Mouse (Mus musculus) c-Kit-positive CD71-negative TER-119-negative erythroid progenitor cells, embryonic 14.5 days (primary cell): ENCODE data around the gene Hist4h4.
"Not testable (repeated sequence)": the region's sequence is repeated elsewhere in the genome, so short reads cannot be mapped to it uniquely, and the experiment has no call there.

ENCODE experiments used
- DNase-seq: peaks from one replicate; pipeline ENCODE4 v3.0.0-alpha.2; 2013; ENCODE audit warnings: low read depth

The Hist4h4 gene

DNA sequence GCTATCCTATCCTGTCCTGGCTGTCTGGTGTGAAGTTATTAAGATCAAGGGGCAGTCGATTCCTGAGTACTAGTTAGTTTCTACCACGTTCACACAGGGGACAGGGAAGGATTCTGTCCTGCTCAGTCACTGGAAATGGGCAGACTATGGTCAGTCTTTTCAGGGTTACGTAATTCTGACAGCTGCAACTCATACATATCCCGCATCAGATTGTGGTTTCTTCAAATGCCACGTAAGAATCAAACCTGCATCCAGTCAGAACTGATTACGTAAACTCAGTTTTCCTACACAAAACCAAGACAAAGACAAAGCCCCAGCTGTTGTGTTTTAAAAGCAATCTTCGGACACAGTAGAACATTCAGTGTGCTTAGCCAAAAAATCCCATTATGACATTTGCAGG, 11.2 kb upstream of the Hist4h4 start:
- DNase-seq = no peak

GRCm38 (mm10) chr6:136813117-136813516, 8.9 kb upstream of the Hist4h4 start:
- DNase-seq = no peak

GRCm38 (mm10) chr6:136811196-136811595, 7.0 kb upstream of the Hist4h4 start:
- DNase-seq = no peak

DNA sequence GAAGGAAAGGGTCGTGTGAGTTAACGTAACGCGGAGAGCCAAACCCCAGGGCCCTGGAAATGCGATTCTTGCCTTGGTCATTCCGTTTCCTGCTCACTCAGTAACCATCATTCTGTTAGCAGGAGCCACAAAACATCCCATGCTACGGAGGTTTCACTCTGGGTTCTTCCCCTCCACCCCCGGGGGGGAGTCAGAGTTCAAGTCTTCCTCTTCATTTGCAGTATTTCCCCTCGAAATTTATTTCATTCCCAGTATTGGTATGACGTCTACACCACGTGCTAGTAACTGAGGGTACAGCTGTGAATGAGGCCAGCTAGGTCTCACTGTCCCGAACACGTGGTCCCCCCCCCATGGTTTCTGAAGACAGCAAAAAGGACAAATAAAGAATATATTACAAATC, 5.5 kb upstream of the Hist4h4 start:
- DNase-seq = no peak

GRCm38 (mm10) chr6:136809077-136809476, 4.9 kb upstream of the Hist4h4 start:
- DNase-seq = peak; percentile 82

- no peak for DNase-seq
Measured at GRCm38 (mm10) chr6:136808631-136809046, 4.4 kb upstream of the Hist4h4 start.

DNA sequence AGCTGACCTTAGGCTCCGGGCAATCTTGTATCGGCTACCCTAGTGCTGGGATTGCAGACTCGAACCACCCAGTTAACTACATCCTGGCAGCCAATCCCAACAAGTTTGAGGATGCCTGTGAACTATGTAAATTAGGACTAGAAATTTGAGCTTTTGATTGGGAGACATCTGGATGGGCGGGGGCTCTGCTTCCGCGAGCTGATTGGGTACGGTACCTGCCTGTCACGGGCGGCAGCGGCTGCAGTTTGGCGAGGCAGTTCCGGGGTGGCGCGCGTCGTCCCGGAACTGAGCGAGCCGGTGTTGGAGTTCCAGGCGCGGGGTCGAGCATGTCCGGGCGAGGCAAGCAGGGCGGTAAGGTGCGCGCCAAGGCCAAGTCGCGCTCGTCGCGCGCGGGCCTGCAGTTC, 3.8 kb upstream of the Hist4h4 start, which contains the start of gene H2afj:
TSS of gene H2afj (plus strand) at position 231 of the 404 bp plus-strand sequence.
- DNase-seq = peak; percentile 94

DNA sequence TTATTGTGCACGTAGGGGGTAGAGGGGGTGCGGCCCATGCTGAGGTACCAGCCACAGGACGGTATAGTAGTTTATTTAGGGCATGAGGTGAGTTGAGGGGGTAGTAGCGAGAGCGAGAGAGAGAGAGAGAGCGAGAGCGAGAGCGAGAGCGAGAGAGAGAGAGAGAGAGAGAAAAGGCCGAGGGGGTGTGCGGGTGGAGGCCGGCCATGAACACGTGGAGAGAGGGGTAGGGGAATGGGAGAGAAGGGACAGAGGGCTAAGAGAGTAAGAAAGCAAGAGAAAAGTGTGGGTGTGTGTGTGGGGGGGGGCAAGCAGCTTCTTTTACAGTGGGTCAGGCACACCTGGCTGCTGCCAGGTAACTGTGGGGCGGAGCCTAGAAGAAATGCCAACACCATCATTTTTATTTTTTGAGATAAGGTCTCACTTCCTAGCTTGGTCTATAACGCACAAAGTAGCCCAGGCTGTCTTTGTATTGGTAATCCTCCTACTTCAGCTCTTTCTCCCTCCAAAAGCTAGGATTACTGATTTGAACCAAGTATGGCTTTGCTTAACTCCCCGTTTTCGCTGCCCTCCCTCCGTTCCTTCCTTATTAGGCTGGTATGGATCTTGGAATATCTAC, 3.3 kb upstream of the Hist4h4 start:
- DNase-seq = no peak

GRCm38 (mm10) chr6:136806819-136807218, 2.6 kb upstream of the Hist4h4 start:
- DNase-seq = no peak

DNA sequence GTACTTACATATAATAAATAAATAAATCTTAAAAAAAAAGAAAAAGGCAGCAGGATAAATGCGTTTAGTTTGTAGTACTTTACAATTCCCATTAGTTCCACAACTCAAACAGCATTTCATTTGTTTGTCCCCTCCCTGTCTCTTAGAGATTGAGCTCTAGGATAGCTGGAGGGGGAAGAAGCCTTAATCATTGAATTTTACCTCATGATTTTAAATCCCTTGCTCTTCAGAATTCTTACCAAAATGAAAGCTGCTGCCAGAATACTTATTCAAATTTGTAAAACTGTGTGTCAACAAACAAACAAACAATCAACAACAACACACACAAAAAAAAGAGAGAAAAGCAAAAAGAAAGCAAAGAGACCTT, 1.2 kb upstream of the Hist4h4 start:
- no peak for DNase-seq

DNA sequence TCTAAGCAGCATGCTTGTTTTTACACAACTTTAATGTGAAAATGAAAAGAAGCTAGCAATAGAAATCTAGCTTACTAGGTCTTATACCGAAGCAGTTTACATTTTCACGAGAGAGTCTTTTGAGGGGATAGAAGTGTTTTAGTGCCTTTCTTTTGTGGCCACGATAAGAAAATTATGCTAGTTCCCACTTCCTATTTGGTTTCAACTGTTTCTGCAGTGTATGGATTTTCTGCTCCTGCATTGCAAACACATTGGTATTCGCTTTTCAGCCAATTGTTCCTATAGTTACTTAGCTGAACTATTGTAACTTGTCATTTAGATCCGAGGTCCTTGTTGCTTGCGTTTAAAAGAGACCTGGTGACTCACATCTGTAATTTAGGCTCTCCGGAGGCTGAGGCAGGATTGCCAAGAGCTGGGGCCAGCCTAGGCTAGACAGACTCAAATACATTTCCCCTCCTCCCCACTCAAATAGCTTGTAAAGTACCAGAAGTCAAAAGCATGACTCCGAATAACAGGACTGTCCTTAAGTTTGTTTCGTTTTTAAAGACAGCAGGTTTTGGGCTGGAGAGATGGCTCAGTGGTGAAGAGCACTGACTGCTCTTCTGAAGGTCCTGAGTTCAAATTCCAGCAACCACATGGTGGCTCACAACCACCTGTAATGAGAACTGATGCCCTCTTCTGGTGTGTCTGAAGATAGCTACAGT, 642 bp upstream of the Hist4h4 start:
- DNase-seq = no peak

- no peak for DNase-seq
Measured at GRCm38 (mm10) chr6:136803093-136803738, 999 bp downstream of the Hist4h4 start.

DNA sequence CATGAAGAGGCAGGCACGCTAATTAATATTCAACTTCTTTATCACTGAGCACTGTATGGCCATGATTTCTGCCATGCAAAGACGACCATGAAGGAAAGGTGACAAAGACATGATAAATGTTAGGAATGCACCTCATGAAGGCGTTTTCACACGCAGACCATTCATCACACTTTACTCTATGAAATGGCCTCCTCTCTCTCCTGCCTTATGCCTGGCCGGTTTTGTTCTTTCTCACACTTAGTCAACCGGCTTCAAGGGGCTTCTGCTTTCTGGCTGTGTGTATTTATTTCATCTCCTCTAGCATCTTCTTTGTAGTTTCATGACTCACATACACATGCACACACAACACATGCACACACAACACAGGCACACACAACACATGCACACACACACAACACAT, 2.9 kb downstream of the Hist4h4 start:
- no peak for DNase-seq

- no peak for DNase-seq
Measured at GRCm38 (mm10) chr6:136800710-136801109, 3.5 kb downstream of the Hist4h4 start.

- not testable (repeated sequence) for DNase-seq
Measured at GRCm38 (mm10) chr6:136797874-136798693, 6.1 kb downstream of the Hist4h4 start.

- DNase-seq = no peak
Measured at GRCm38 (mm10) chr6:136795850-136796249, 8.4 kb downstream of the Hist4h4 start.

DNA sequence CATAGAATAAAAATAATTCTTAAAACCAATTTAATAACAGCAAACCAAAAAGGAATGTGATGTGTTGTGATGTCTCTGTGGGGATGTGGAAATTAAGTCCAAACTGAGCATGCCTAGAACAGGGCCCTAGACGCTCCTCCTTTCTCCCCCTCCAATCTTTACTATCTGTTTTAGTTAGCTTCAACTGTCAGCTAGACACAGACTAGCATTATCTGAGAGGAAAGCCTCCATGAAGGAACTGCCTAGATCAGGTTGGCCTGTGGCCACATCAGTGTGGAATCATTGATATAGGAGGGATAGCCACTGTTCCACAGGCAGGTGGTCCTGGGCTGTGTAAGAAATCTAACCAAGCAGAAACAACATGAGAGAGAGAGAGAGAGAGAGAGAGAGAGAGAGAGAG, 9.1 kb downstream of the Hist4h4 start:
- DNase-seq = no peak

GRCm38 (mm10) chr6:136793831-136794525, 10.2 kb downstream of the Hist4h4 start:
- no peak for DNase-seq

DNA sequence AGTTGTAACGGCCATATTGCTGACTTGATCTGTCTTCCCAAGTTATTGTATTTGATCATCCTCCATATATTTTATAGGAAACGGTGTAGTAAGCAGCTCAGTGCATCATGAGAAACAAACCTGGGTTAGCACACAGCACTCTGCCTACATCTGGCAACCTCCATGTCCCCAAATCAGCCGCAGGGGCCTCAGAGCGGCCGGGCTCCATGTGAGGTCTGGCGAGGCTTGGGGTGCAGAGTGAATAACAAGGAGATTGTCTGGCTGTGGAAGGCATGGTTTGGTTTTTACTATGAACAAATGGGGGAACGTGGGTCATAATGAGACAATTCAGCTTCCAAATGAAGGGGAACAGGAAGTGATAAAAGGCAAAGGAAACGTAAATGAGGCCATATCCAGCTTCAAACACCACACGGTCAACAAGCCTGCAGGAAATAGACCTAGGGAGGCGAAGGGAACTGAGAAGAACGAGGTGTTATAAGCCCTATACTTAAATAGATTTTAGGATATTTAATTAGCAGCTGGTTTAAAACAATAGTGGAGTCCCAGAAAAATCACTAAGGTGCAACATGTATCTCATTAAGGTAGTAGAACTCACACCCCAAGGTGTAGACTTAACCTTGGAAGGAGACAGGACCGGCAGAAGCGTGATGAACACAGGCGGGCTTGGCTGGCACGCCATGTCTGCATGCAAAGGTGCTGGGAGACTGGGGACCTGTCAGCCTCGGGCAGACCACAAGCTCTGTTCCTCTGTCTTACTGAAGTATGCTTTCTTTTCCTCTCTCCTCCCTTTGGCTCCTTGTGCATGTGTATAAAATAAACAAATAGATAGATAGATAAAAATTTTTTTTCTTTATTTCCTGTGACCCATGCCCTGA, 11.1 kb downstream of the Hist4h4 start:
- no peak for DNase-seq

GRCm38 (mm10) chr6:136789391-136789971, 14.7 kb downstream of the Hist4h4 start:
- no peak for DNase-seq
